Mouse (Mus musculus) WW6 (cell line): ENCODE data around the gene Cox6a1.
"Not testable (repeated sequence)": the region's sequence is repeated elsewhere in the genome, so short reads cannot be mapped to it uniquely, and the experiment has no call there.

ENCODE experiments used
- DNase-seq: peaks from one replicate; pipeline ENCODE4 v3.0.0-alpha.2; 2013; ENCODE audit warnings: low read depth, low spot score

The Cox6a1 gene

GRCm38 (mm10) chr5:115348546-115349224, at the start of gene Cox6a1:
Gene Cox6a1, minus strand, starts transcription at chr5:115348981.
- DNase-seq: peak; percentile 96

GRCm38 (mm10) chr5:115397839-115398780, 49.3 kb upstream of the Cox6a1 start:
- no peak for DNase-seq

GRCm38 (mm10) chr5:115396654-115397053, 47.9 kb upstream of the Cox6a1 start:
- DNase-seq: no peak

GRCm38 (mm10) chr5:115394836-115395235, 46.1 kb upstream of the Cox6a1 start:
- no peak for DNase-seq

GRCm38 (mm10) chr5:115394223-115394622, 45.4 kb upstream of the Cox6a1 start:
- no peak for DNase-seq

GRCm38 (mm10) chr5:115392969-115393368, 44.2 kb upstream of the Cox6a1 start:
- DNase-seq: no peak

GRCm38 (mm10) chr5:115391935-115392334, 43.2 kb upstream of the Cox6a1 start:
- no peak for DNase-seq

GRCm38 (mm10) chr5:115378882-115379281, 30.1 kb upstream of the Cox6a1 start:
- DNase-seq: not testable (repeated sequence)

- no peak for DNase-seq
Measured at GRCm38 (mm10) chr5:115375436-115375835, 26.7 kb upstream of the Cox6a1 start.

- no peak for DNase-seq
Measured at GRCm38 (mm10) chr5:115374204-115374820, 25.5 kb upstream of the Cox6a1 start.

- DNase-seq: no peak
Measured at GRCm38 (mm10) chr5:115373441-115374203, 24.8 kb upstream of the Cox6a1 start.

- DNase-seq: no peak
Measured at GRCm38 (mm10) chr5:115371736-115372135, 23.0 kb upstream of the Cox6a1 start.

- no peak for DNase-seq
Measured at GRCm38 (mm10) chr5:115364782-115365181, 16.0 kb upstream of the Cox6a1 start.

GRCm38 (mm10) chr5:115362819-115363714, 14.3 kb upstream of the Cox6a1 start:
- DNase-seq: no peak

GRCm38 (mm10) chr5:115362216-115362615, 13.4 kb upstream of the Cox6a1 start:
- no peak for DNase-seq

- DNase-seq: no peak
Measured at GRCm38 (mm10) chr5:115359851-115360372, 11.1 kb upstream of the Cox6a1 start.

- DNase-seq: no peak
Measured at GRCm38 (mm10) chr5:115359438-115359837, 10.7 kb upstream of the Cox6a1 start.

GRCm38 (mm10) chr5:115358872-115359271, 10.1 kb upstream of the Cox6a1 start:
- peak; percentile 82 for DNase-seq

GRCm38 (mm10) chr5:115355070-115355469, 6.3 kb upstream of the Cox6a1 start:
- DNase-seq: no peak

- DNase-seq: no peak
Measured at GRCm38 (mm10) chr5:115351348-115351747, 2.6 kb upstream of the Cox6a1 start.
